Mouse (Mus musculus): ENCODE data around the gene Gm10306. TPM values are rescaled to one million over a fixed set of nuclear protein-coding genes. Genes with fewer than 3 reads are reported as not detected.

Gm10306 gene
- polyA plus RNA-seq, 1 experiment: not detected

GRCm38 (mm10) chr4:94559266-94559665 is 2.9 kb downstream of the Gm10306 start:
- Histone ChIP-seq H3K4me2 (ENCODE audit: low read depth) (no peak overlapping the region), H3K27me3 (ENCODE audit: control insufficient read depth, insufficient read depth, insufficient read length) (no peaks in the 10 kb centered on the region), H3ac (ENCODE audit: control insufficient read depth, insufficient read length) (no peak overlapping the region), H3K4me3 (no peak overlapping the region), H3K36me3 (ENCODE audit: control insufficient read depth, insufficient read depth) (no peaks in the 10 kb centered on the region), H3K79me2 (ENCODE audit: control insufficient read depth, insufficient read depth) (peaks cover 20% of the 10 kb centered on the region)
- no peak for TF ChIP-seq USF1 (IDR thresholded peaks at IDR 0.05; ENCODE audit: low read depth)
- no peak for TF ChIP-seq MYOG (IDR thresholded peaks at IDR 0.05; ENCODE audit: control insufficient read depth in 1 of 3, insufficient read depth in 1 of 3, insufficient read length in 2 of 3, low read depth in 2 of 3)
- TF ChIP-seq SRF (IDR thresholded peaks at IDR 0.05; ENCODE audit: control insufficient read depth, insufficient read length, low read depth): no peak
- no peak for TF ChIP-seq E2F4 (IDR thresholded peaks at IDR 0.05; ENCODE audit: insufficient read depth)
- no peak for TF ChIP-seq TCF12 (IDR thresholded peaks at IDR 0.05; ENCODE audit: insufficient read depth, poor library complexity, severe bottlenecking)
- TF ChIP-seq POLR2AphosphoS2 (IDR thresholded peaks at IDR 0.05; ENCODE audit: insufficient read length, low read depth): no peak
- no peak for TF ChIP-seq POLR2A (IDR thresholded peaks at IDR 0.05; ENCODE audit: insufficient read length, low read depth)
- no peak for TF ChIP-seq MAX (IDR thresholded peaks at IDR 0.05; ENCODE audit: low read depth)
- no peak for TF ChIP-seq MYOD1 (IDR thresholded peaks at IDR 0.05; ENCODE audit: control insufficient read depth in 1 of 3, insufficient read length in 2 of 3, low read depth in 2 of 3)
- no peak for TF ChIP-seq REST (IDR thresholded peaks at IDR 0.05; ENCODE audit: insufficient read depth, insufficient read length)
- TF ChIP-seq CEBPB (IDR thresholded peaks at IDR 0.05; ENCODE audit: insufficient read depth, poor library complexity, severe bottlenecking): no peak
- TF ChIP-seq TCF3 (IDR thresholded peaks at IDR 0.05; ENCODE audit: insufficient read length, low read depth): no peak

GRCm38 (mm10) chr4:94560316-94560715 is 4.0 kb downstream of the Gm10306 start:
- TF ChIP-seq USF1 (IDR thresholded peaks at IDR 0.05; ENCODE audit: low read depth) (no peak), POLR2A (IDR thresholded peaks at IDR 0.05; ENCODE audit: insufficient read length, low read depth) (no peak), CEBPB (IDR thresholded peaks at IDR 0.05; ENCODE audit: insufficient read depth, poor library complexity, severe bottlenecking) (no peak), TCF3 (IDR thresholded peaks at IDR 0.05; ENCODE audit: insufficient read length, low read depth) (no peak), E2F4 (IDR thresholded peaks at IDR 0.05; ENCODE audit: insufficient read depth) (no peak), MYOG (IDR thresholded peaks at IDR 0.05; ENCODE audit: control insufficient read depth in 1 of 3, insufficient read depth in 1 of 3, insufficient read length in 2 of 3, low read depth in 2 of 3) (no peak), SRF (IDR thresholded peaks at IDR 0.05; ENCODE audit: control insufficient read depth, insufficient read length, low read depth) (no peak), MYOD1 (IDR thresholded peaks at IDR 0.05; ENCODE audit: control insufficient read depth in 1 of 3, insufficient read length in 2 of 3, low read depth in 2 of 3) (no peak), REST (IDR thresholded peaks at IDR 0.05; ENCODE audit: insufficient read depth, insufficient read length) (no peak), MAX (IDR thresholded peaks at IDR 0.05; ENCODE audit: low read depth) (no peak), POLR2AphosphoS2 (IDR thresholded peaks at IDR 0.05; ENCODE audit: insufficient read length, low read depth) (no peak), TCF12 (IDR thresholded peaks at IDR 0.05; ENCODE audit: insufficient read depth, poor library complexity, severe bottlenecking) (no peak)
- Histone ChIP-seq H3K36me3 (ENCODE audit: control insufficient read depth, insufficient read depth) (no peaks in the 10 kb centered on the region), H3K27me3 (ENCODE audit: control insufficient read depth, insufficient read depth, insufficient read length) (no peaks in the 10 kb centered on the region), H3K4me3 (no peak overlapping the region), H3K79me2 (ENCODE audit: control insufficient read depth, insufficient read depth) (peaks cover 10% of the 10 kb centered on the region), H3K4me2 (ENCODE audit: low read depth) (no peak overlapping the region), H3ac (ENCODE audit: control insufficient read depth, insufficient read length) (no peak overlapping the region)

- H3ac ChIP-seq (ENCODE audit: control insufficient read depth, insufficient read length): no peak overlapping the region
- no peaks in the 10 kb centered on the region for H3K27me3 ChIP-seq (ENCODE audit: control insufficient read depth, insufficient read depth, insufficient read length)
- peaks cover 5% of the 10 kb centered on the region for H3K36me3 ChIP-seq (ENCODE audit: control insufficient read depth, insufficient read depth)
- H3K79me2 ChIP-seq (ENCODE audit: control insufficient read depth, insufficient read depth): no peaks in the 10 kb centered on the region
- H3K4me3 ChIP-seq: no peak overlapping the region
- H3K4me2 ChIP-seq (ENCODE audit: low read depth): no peak overlapping the region
- TF ChIP-seq TCF3 (IDR thresholded peaks at IDR 0.05; ENCODE audit: insufficient read length, low read depth) (no peak), MYOG (IDR thresholded peaks at IDR 0.05; ENCODE audit: control insufficient read depth in 1 of 3, insufficient read depth in 1 of 3, insufficient read length in 2 of 3, low read depth in 2 of 3) (no peak)
Measured at GRCm38 (mm10) chr4:94561954-94562648, 5.8 kb downstream of the Gm10306 start.

GRCm38 (mm10) chr4:94564297-94564696 is 8.0 kb downstream of the Gm10306 start:
- Histone ChIP-seq H3K79me2 (ENCODE audit: control insufficient read depth, insufficient read depth) (no peaks in the 10 kb centered on the region), H3ac (ENCODE audit: control insufficient read depth, insufficient read length) (no peak overlapping the region), H3K4me2 (ENCODE audit: low read depth) (no peak overlapping the region), H3K27me3 (ENCODE audit: control insufficient read depth, insufficient read depth, insufficient read length) (no peaks in the 10 kb centered on the region), H3K4me3 (no peak overlapping the region), H3K36me3 (ENCODE audit: control insufficient read depth, insufficient read depth) (peaks cover 26% of the 10 kb centered on the region)
- TF ChIP-seq MYOG (IDR thresholded peaks at IDR 0.05; ENCODE audit: control insufficient read depth in 1 of 3, insufficient read depth in 1 of 3, insufficient read length in 2 of 3, low read depth in 2 of 3) (no peak), MYOD1 (IDR thresholded peaks at IDR 0.05; ENCODE audit: control insufficient read depth in 1 of 3, insufficient read length in 2 of 3, low read depth in 2 of 3) (no peak), POLR2AphosphoS2 (IDR thresholded peaks at IDR 0.05; ENCODE audit: insufficient read length, low read depth) (no peak), TCF3 (IDR thresholded peaks at IDR 0.05; ENCODE audit: insufficient read length, low read depth) (no peak), SRF (IDR thresholded peaks at IDR 0.05; ENCODE audit: control insufficient read depth, insufficient read length, low read depth) (no peak), CEBPB (IDR thresholded peaks at IDR 0.05; ENCODE audit: insufficient read depth, poor library complexity, severe bottlenecking) (no peak), MAX (IDR thresholded peaks at IDR 0.05; ENCODE audit: low read depth) (no peak), USF1 (IDR thresholded peaks at IDR 0.05; ENCODE audit: low read depth) (no peak), E2F4 (IDR thresholded peaks at IDR 0.05; ENCODE audit: insufficient read depth) (no peak), TCF12 (IDR thresholded peaks at IDR 0.05; ENCODE audit: insufficient read depth, poor library complexity, severe bottlenecking) (no peak), POLR2A (IDR thresholded peaks at IDR 0.05; ENCODE audit: insufficient read length, low read depth) (no peak), REST (IDR thresholded peaks at IDR 0.05; ENCODE audit: insufficient read depth, insufficient read length) (no peak)

Measured in myocyte (in vitro differentiated cells).